Mouse (Mus musculus) liver, embryonic 11.5 days (tissue): Measurements from ENCODE around the gene Igfbp7. TPM values are rescaled to one million over a fixed set of nuclear protein-coding genes. Genes with fewer than 3 reads are reported as not detected.

ENCODE experiments used
- ATAC-seq: fragments of 200-750 bp; cut with Nextera tagmentation; replicated peaks from 2 replicates; pipeline ENCODE4 v1.8.0; 2017; ENCODE audit warnings: moderate number of reproducible peaks, mild to moderate bottlenecking, moderate TSS enrichment, moderate library complexity; ENCODE audit not compliant: low FRiP score
- DNase-seq: peaks from one replicate; pipeline ENCODE4 v3.0.0-alpha.2; 2017; ENCODE audit warnings: low spot score
- H3K27ac ChIP-seq: fragments of 300-500 bp; sonication (generic); 2 replicates; pipeline ENCODE4 v1.5.1; 2014; ENCODE audit warnings: mild to moderate bottlenecking, low read depth, low read length, control low read depth
- H3K27me3 ChIP-seq: fragments of 300-500 bp; sonication (generic); replicated peaks from 2 replicates; pipeline ENCODE4 v1.6.1; 2014; ENCODE audit warnings: low read length, mixed read lengths; ENCODE audit not compliant: control insufficient read depth, insufficient read depth
- H3K36me3 ChIP-seq: fragments of 300-500 bp; sonication (generic); 2 replicates; pipeline ENCODE4 v1.6.1; 2014; ENCODE audit warnings: mild to moderate bottlenecking, low read length, moderate library complexity, mixed read lengths; ENCODE audit not compliant: control insufficient read depth, insufficient read depth
- H3K4me1 ChIP-seq: fragments of 300-500 bp; sonication (generic); replicated peaks from 2 replicates; pipeline ENCODE4 v1.6.1; 2014; ENCODE audit warnings: low read length, mixed read lengths; ENCODE audit not compliant: control insufficient read depth, insufficient read depth
- H3K4me2 ChIP-seq: fragments of 300-500 bp; sonication (generic); 2 replicates; pipeline ENCODE4 v1.6.1; 2014; ENCODE audit warnings: mild to moderate bottlenecking, control low read depth, moderate library complexity
- H3K4me3 ChIP-seq: fragments of 300-500 bp; sonication (generic); 2 replicates; pipeline ENCODE4 v1.5.1; 2014; ENCODE audit warnings: low read depth, low read length, control low read depth
- H3K9ac ChIP-seq: fragments of 300-500 bp; sonication (generic); 2 replicates; pipeline ENCODE4 v1.6.1; 2014; ENCODE audit warnings: low read depth, low read length, control low read depth
- H3K9me3 ChIP-seq: fragments of 300-500 bp; sonication (generic); 2 replicates; pipeline ENCODE4 v1.6.1; 2016; ENCODE audit warnings: low read length, inconsistent platforms, mixed read lengths; ENCODE audit not compliant: control insufficient read depth
- WGBS: fragments of 180-500 bp; shearing (Covaris S2); extraction: QIAGEN DNeasy Blood & Tissue Kit; methylation state at CpG from one replicate; pipeline ENCODE4 v1.1.7; 2014; 5-methylcytosine and 5-hydroxymethylcytosine counted together
- polyA plus RNA-seq: library from polyadenylated mRNA; unstranded; fragments of >200 nt; fragmentation: Nextera tagmentation; extraction: Ambion mirVana; gene quantifications from 2 replicates; pipeline ENCODE4 v1.2.1, GENCODE M21; 2014

The Igfbp7 gene
- polyA plus RNA-seq, 1 experiment from 2014 or later, result 8.6 TPM

DNA sequence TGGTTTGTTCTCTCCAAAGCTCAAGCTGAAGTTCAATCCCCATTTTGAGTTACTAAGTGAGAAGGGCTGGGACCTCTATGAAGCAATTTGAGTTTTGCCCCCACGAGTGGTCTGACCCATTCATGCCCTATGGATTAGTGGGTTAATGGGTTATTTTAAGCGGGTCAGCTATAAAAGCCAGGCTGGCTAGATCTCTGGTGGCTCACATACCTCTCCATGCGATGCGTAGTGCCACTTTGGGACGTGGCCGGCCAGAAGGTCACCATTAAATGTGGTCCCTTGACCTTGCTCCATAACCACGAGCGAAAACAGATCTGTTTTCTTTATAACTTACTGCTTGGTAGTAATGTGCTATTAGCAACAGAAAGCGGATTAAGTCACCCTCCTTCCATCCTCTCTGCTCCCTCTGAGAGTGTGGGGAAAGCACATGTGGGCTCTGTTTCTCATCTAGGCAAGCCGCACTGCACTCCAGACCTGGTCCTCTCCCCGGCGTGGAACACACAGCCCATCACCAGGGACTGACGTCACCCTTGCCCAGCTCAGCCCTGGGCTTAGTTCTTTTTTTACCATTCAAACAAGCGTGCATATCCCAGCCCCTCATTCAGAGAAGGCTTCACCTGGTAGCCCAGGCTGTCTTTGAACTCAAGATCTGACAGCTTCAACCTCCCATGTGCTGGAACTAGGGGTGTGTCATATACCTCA lies 28.3 kb downstream of the Igfbp7 start:
- H3K27ac ChIP-seq, result no peak overlapping the region
- DNase-seq (no peak), ATAC-seq (no peak)
- H3K4me2 ChIP-seq, result no peak overlapping the region
- H3K4me3 ChIP-seq, result no peak overlapping the region
- H3K9ac ChIP-seq, result no peak overlapping the region
- WGBS, result 81% methylated on average over 14 of the region's 14 CpGs
- H3K27me3 ChIP-seq, result no peaks in the 10 kb centered on the region
- H3K4me1 ChIP-seq, result no peaks in the 10 kb centered on the region; the same call in 1 of the 2 replicates
- H3K9me3 ChIP-seq, result no peaks in the 10 kb centered on the region
- no peaks in the 10 kb centered on the region for H3K36me3 ChIP-seq

DNA sequence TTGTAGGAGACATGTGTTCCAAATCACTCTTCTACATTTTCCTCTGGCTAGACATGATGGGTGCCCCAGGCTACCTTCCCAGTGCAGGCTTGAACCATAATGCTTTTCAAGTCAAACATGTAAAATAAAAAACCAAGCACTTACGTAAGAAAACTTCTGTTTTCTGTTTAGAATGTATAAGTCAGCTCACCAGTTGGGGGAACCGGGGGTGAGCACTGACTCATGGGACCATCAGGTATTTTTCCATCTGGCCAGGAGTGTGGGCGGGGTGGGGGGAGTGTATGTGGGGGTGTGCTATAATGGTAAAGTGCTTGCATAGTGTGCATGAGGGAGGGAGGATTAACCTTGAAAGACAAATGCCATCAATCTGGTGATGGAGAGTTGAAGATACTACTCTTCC lies 29.8 kb downstream of the Igfbp7 start:
- 81% methylated on average over 3 of the region's 3 CpGs for WGBS
- no peak for ATAC-seq
- Histone ChIP-seq H3K9ac (no peak overlapping the region), H3K4me1 (no peaks in the 10 kb centered on the region), H3K27ac (no peak overlapping the region), H3K4me2 (no peak overlapping the region), H3K4me3 (no peak overlapping the region), H3K9me3 (no peaks in the 10 kb centered on the region), H3K27me3 (no peaks in the 10 kb centered on the region), H3K36me3 (no peaks in the 10 kb centered on the region)
- no peak for DNase-seq

DNA sequence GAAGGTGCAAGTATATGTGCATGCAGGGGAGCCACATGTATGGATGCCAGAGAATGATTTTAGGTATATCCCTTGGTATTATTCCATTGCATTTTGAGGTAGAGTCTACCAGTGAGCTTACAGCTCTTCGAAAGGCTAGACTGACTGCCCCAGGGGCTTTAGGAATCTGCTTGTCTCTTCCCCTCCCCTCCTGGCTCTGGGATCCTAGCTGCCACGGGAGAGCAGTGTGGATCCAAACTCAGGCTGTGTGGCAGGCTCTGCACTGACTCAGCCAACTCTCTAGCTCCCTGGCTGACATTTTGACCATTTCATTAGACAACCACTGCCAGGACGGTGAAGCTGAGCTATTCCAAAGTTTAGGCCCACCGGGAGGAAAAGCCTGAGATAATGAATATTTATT lies 32.3 kb downstream of the Igfbp7 start:
- Histone ChIP-seq H3K4me1 (peaks cover 4% of the 10 kb centered on the region; the same call in 1 of the 2 replicates), H3K27me3 (no peaks in the 10 kb centered on the region), H3K4me2 (no peak overlapping the region), H3K9ac (no peak overlapping the region), H3K4me3 (no peak overlapping the region), H3K27ac (no peak overlapping the region), H3K9me3 (no peaks in the 10 kb centered on the region), H3K36me3 (no peaks in the 10 kb centered on the region)
- 68% methylated on average over 4 of the region's 4 CpGs for WGBS
- ATAC-seq, result no peak
- DNase-seq, result no peak

GRCm38 (mm10) chr5:77374945-77375344 lies 32.9 kb downstream of the Igfbp7 start:
- H3K27me3 ChIP-seq, result no peaks in the 10 kb centered on the region
- WGBS, result 46% methylated on average over 3 of the region's 3 CpGs
- no peak overlapping the region for H3K4me2 ChIP-seq
- peaks cover 4% of the 10 kb centered on the region for H3K4me1 ChIP-seq
- DNase-seq (no peak), ATAC-seq (no peak)
- no peaks in the 10 kb centered on the region for H3K36me3 ChIP-seq
- H3K9me3 ChIP-seq, result no peaks in the 10 kb centered on the region
- H3K4me3 ChIP-seq, result no peak overlapping the region
- H3K9ac ChIP-seq, result no peak overlapping the region
- H3K27ac ChIP-seq, result no peak overlapping the region

DNA sequence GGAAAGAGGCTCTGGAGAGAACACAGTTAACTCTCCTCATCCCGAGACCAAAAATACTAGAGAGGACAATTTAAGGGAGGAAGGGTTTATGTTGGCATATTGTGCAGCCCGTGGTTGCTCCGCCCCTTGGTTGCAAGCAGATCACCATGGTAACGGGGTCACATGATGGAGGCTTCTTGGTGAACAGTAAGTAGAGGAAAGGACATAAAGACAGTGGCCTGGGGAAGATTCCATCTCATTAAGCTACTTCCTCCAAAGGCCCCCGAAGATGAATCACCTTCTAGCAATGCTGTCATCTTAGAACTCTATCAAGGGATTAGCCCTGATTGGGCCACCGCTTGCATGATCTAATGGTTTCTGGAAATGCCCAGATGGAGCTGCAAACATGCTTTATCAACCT lies 35.1 kb downstream of the Igfbp7 start:
- peaks cover 4% of the 10 kb centered on the region for H3K4me1 ChIP-seq
- H3K27me3 ChIP-seq, result no peaks in the 10 kb centered on the region
- H3K36me3 ChIP-seq, result no peaks in the 10 kb centered on the region
- WGBS, result 50% methylated on average over 6 of the region's 6 CpGs
- DNase-seq (no peak), ATAC-seq (no peak)
- H3K4me3 ChIP-seq, result no peak overlapping the region
- no peak overlapping the region for H3K4me2 ChIP-seq
- H3K9me3 ChIP-seq, result no peaks in the 10 kb centered on the region
- no peak overlapping the region for H3K27ac ChIP-seq
- no peak overlapping the region for H3K9ac ChIP-seq

DNA sequence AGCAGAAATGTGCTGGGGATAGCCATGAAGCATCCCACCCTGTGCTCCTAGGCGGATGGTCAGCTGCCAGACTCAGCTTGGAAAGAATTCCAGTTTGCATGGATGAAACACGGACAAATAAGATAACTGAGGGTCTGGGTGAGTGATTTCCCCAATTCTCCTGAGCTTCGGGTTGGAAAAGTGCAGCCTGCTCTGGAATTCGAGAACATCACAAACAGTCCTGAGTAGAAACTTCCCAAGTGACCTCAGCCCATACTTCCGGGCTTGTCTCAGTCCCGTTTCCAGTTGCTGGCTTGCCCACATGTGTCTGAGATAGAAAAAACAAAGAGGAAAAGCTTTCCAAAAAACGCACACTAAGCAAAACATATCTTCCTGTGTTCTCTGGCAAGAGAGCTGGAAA lies 35.6 kb downstream of the Igfbp7 start:
- Histone ChIP-seq H3K9me3 (no peaks in the 10 kb centered on the region), H3K36me3 (no peaks in the 10 kb centered on the region), H3K4me3 (no peak overlapping the region), H3K4me1 (peaks cover 4% of the 10 kb centered on the region), H3K27ac (no peak overlapping the region), H3K4me2 (no peak overlapping the region), H3K27me3 (no peaks in the 10 kb centered on the region), H3K9ac (no peak overlapping the region)
- DNase-seq (no peak), ATAC-seq (no peak)
- 57% methylated on average over 7 of the region's 7 CpGs for WGBS

DNA sequence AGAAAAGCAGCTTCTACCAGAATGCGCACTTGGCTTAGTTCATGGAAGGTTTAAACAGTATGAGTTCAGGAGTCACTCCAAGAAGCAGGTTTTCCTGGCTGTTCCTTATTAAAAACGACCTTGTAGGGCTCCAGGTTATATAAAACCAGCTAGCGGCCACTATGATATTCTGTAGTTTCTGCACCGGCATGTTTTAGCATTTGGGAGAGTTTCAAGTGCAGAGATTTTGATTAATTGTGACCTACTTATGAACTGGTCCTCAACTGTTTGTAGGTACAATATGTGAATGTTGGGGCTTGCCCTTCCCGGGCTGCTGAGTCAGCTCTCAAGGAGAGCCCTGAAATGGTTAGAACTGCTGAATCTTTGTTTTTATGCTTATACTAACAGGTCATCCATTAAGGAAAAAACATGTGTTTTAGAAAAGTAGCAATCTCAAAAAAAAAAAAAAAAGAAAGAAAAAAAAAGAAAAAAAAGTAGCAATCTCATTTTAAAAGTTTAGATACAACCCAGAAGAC lies 37.4 kb downstream of the Igfbp7 start:
- Histone ChIP-seq H3K9ac (no peak overlapping the region), H3K4me1 (peaks cover 4% of the 10 kb centered on the region), H3K4me3 (no peak overlapping the region), H3K36me3 (no peaks in the 10 kb centered on the region), H3K27ac (no peak overlapping the region), H3K27me3 (no peaks in the 10 kb centered on the region), H3K4me2 (no peak overlapping the region), H3K9me3 (no peaks in the 10 kb centered on the region)
- DNase-seq (no peak), ATAC-seq (no peak)
- WGBS, result 79% methylated on average over 5 of the region's 5 CpGs

DNA sequence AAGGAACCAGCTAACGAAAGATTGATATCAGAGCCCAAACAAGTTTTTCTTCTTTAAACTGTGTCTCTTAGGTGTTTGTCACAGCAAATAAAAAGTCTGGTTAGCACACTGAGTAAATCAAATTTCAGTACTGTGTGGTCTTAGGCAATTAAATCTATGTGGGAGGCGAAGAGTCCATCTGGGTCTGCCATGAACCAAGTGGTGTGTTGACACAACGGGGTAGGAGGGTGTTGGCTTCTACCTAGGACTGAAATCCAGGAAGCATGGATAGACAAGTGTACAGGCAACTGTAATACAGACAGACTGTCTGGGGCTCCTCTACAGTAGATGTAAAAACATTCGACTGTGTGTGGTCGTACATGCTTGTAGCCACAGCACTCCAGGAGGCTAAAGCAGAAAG lies 38.4 kb downstream of the Igfbp7 start:
- no peaks in the 10 kb centered on the region for H3K36me3 ChIP-seq
- no peak overlapping the region for H3K4me2 ChIP-seq
- DNase-seq, result no peak
- H3K9ac ChIP-seq, result no peak overlapping the region
- H3K27ac ChIP-seq, result no peak overlapping the region
- H3K4me3 ChIP-seq, result no peak overlapping the region
- no peaks in the 10 kb centered on the region for H3K27me3 ChIP-seq
- ATAC-seq, result no peak
- no peaks in the 10 kb centered on the region for H3K9me3 ChIP-seq
- H3K4me1 ChIP-seq, result peaks cover 4% of the 10 kb centered on the region
- 72% methylated on average over 5 of the region's 5 CpGs for WGBS

DNA sequence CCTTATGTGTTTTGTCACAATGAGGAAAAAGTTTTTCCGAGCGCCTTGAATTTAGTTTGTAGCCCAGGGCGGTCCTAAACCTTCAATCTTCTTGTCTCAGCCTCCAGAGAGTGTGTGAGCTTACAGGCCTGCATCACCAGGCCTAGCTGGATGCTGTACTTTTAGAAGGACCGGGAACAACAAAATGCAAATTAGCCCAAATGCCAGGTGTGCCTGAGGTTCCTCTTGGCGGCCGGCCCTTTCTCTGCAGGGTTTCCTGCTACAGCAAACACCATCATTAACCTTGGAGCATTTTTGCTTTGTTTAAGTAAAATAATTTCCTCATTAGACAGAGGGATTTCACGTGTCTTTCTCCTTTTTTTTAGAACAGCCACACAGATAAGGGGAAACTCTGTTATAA lies 39.6 kb downstream of the Igfbp7 start:
- H3K4me2 ChIP-seq, result no peak overlapping the region
- peaks cover 4% of the 10 kb centered on the region for H3K4me1 ChIP-seq
- H3K9ac ChIP-seq, result no peak overlapping the region
- ATAC-seq (no peak), DNase-seq (no peak)
- H3K9me3 ChIP-seq, result no peaks in the 10 kb centered on the region
- WGBS, result 48% methylated on average over 7 of the region's 7 CpGs
- no peak overlapping the region for H3K27ac ChIP-seq
- no peaks in the 10 kb centered on the region for H3K36me3 ChIP-seq
- H3K4me3 ChIP-seq, result no peak overlapping the region
- no peaks in the 10 kb centered on the region for H3K27me3 ChIP-seq
